Comparison of ENCODE assay signal across 24 mouse cellular contexts in the genomic region with DNA sequence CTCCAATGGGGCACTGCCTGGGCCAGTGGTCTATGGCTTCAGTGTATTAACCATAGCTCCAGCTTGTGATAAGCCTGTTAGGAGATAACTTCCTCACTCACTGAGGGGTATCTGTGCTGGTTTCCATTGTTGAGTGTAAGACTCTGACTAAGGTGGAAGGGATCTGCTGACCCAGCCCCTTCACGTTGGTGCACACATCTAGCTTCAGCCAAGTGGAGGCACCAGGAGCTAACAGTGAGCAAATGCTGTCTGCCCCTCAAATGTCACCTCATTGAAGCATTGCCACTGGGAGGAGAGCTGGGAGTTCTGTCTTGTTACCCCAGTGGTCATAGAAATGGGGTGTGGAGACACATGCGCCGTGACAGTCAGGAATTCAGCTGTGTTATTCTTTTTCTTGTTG. TPM values are rescaled to one million over a fixed set of nuclear protein-coding genes. Genes with fewer than 3 reads are reported as not detected.
"Had no signal": no experiment of that assay in that cellular context is flagged by ENCODE, and none has a peak within 500 bp of the region (broad histone marks: within the 10 kb centered on the region; RNA-seq: fewer than 3 reads in every experiment).

No protein-coding gene starts in this region.

- H3K4me2 ChIP-seq: neural tube, embryonic 13.5 days; neural tube, embryonic 15.5 days; stomach, embryonic 15.5 days had no signal

- H3K27me3 ChIP-seq: neural tube, embryonic 13.5 days; neural tube, embryonic 15.5 days; stomach, embryonic 15.5 days had no signal

- H3K4me3 ChIP-seq: neural tube, embryonic 13.5 days; neural tube, embryonic 15.5 days; stomach, embryonic 15.5 days had no signal

- H3K36me3 ChIP-seq: neural tube, embryonic 13.5 days; neural tube, embryonic 15.5 days; stomach, embryonic 15.5 days had no signal

- H3K27ac ChIP-seq: neural tube, embryonic 13.5 days; neural tube, embryonic 15.5 days; stomach, embryonic 15.5 days; stomach, postnatal 0 days had no signal

- DNase-seq: right cerebral cortex, adult 18-20 months; right cerebral cortex, postnatal 14 days; right cerebral cortex, postnatal 25 days; right cerebral cortex, postnatal 4 days; spleen, adult 18-20 months; thymus, adult 18-20 months; thymus, adult 2 months; thymus, postnatal 14 days; thymus, postnatal 25 days; thymus, postnatal 36 days; thymus, postnatal 4 days had no signal

- H3K4me1 ChIP-seq: neural tube, embryonic 13.5 days; stomach, embryonic 15.5 days had no signal

- H3K9ac ChIP-seq: neural tube, embryonic 13.5 days; neural tube, embryonic 15.5 days; stomach, embryonic 15.5 days had no signal

- H3K9me3 ChIP-seq: neural tube, embryonic 13.5 days; neural tube, embryonic 15.5 days; stomach, embryonic 15.5 days had no signal

RNA-seq across cellular contexts. Expression of a gene that starts 18.6 kb away (rescaled TPM):
- total RNA-seq: neutrophil, adult 5-6 weeks had no signal
- polyA plus RNA-seq: neural tube, embryonic 13.5 days; neural tube, embryonic 14.5 days; neural tube, embryonic 15.5 days; small intestine, adult 2 months; spleen, adult 2 months; stomach, embryonic 14.5 days; stomach, embryonic 16.5 days; stomach, postnatal 0 days; thymus, postnatal 0 days; urinary bladder, adult 2 months had no signal

RNA-seq across cellular contexts. Expression of a gene that starts 40.2 kb away (rescaled TPM):
- total RNA-seq: neutrophil, adult 5-6 weeks had no signal
- polyA plus RNA-seq: small intestine, adult 2 months; spleen, adult 2 months; testis, adult 2 months; thymus, adult 2 months had no signal
